Mouse (Mus musculus): ENCODE results near the gene Hspa5.

DNA sequence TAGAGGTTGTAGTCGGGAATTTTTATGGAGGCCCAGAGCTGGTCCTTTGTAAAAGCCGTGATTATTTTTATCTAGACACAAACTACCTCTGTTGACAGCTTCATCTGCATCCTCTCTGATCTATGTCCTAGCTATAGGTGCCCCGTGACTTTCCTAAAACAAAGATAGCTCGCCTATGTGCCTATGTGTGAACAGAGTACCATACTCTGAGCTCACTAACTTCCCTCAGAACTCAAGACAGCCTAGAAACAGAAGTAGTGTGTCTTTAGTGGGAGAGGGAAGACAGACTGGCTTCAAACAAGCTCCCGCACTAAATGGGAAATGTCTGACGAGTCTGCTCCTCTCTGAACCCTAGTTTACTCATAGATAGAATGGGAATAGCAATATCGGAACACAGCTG, 28.6 kb downstream of the Hspa5 start:
- TF ChIP-seq ZNF384 (IDR thresholded peaks at IDR 0.05; ENCODE audit: low read depth, low read length): no peak
- TF ChIP-seq MAFK (IDR thresholded peaks at IDR 0.05; ENCODE audit: insufficient read depth, low read depth, low read length): no peak
- no peak for TF ChIP-seq HCFC1 (IDR thresholded peaks at IDR 0.05; ENCODE audit: borderline replicate concordance, insufficient read depth, low read length)
- no peak for TF ChIP-seq ZC3H11A (IDR thresholded peaks at IDR 0.05; ENCODE audit: borderline replicate concordance, low read depth, low read length)
- no peak for TF ChIP-seq CHD2 (IDR thresholded peaks at IDR 0.05; ENCODE audit: low read depth, low read length)
